Mouse (Mus musculus) erythroblast, embryonic 14.5 days (primary cell): ENCODE data around the gene Chrdl1. TPM values are rescaled to one million over a fixed set of nuclear protein-coding genes. Genes with fewer than 3 reads are reported as not detected.

ENCODE experiments used
- H3K27me3 ChIP-seq: 2 replicates; pipeline ENCODE4 v1.6.1; 2012; ENCODE audit warnings: inconsistent platforms; ENCODE audit not compliant: control insufficient read depth
- H3K36me3 ChIP-seq: 2 replicates; pipeline ENCODE4 v1.6.1; 2012; ENCODE audit warnings: mild to moderate bottlenecking, inconsistent platforms; ENCODE audit not compliant: control insufficient read depth
- H3K4me1 ChIP-seq: 2 replicates; pipeline ENCODE4 v1.6.1; 2012; ENCODE audit warnings: inconsistent platforms; ENCODE audit not compliant: control insufficient read depth
- H3K4me3 ChIP-seq: replicated peaks from 2 replicates; pipeline ENCODE3; 2012; ENCODE audit warnings: moderate library complexity, mild to moderate bottlenecking, inconsistent platforms
- H3K9me3 ChIP-seq: 2 replicates; pipeline ENCODE4 v1.6.1; 2012; ENCODE audit warnings: low read length, inconsistent platforms, mixed read lengths; ENCODE audit not compliant: control insufficient read depth
- GATA1 ChIP-seq: IDR thresholded peaks from 2 replicates; pipeline ENCODE4 v1.6.1; 2012; ENCODE audit warnings: low read length, inconsistent platforms, mixed read lengths
- TAL1 ChIP-seq: IDR thresholded peaks from 3 replicates; pipeline ENCODE4 v1.6.1; 2012; ENCODE audit warnings: low read length, inconsistent platforms, mixed read lengths
- polyA plus RNA-seq: library from polyadenylated mRNA; stranded (reverse); fragments of >175 nt; gene quantifications from 2 replicates; pipeline ENCODE4 v1.2.3, GENCODE M21; 2012

Gene Chrdl1
- polyA plus RNA-seq, 1 experiment, result not detected

GRCm38 (mm10) chrX:143337561-143337960 is 56.5 kb downstream of the Chrdl1 start:
- Histone ChIP-seq H3K36me3 (no peaks in the 10 kb centered on the region), H3K9me3 (no peaks in the 10 kb centered on the region), H3K4me1 (no peaks in the 10 kb centered on the region), H3K4me3 (no peak overlapping the region), H3K27me3 (no peaks in the 10 kb centered on the region)
- TF ChIP-seq GATA1, result no peak
- no peak for TF ChIP-seq TAL1

DNA sequence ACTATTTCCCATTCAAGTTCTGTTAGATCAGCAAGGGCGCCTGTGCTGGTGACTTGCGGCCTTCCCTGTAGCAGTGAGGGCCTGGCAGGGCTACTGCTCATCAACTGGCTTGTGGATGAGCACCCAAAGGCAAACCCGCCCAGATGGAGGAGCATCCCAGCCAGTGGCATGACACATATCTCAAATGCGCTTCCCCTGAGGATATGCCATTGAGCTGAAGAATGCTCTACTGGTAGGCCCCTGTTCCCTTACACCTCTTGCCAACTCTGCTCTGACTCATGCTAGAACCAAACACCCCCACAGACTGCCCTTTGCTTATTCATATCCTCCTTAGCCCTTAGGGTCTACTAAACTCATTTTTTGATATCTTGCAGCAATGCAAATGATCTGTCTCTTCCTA is 57.4 kb downstream of the Chrdl1 start:
- Histone ChIP-seq H3K4me3 (no peak overlapping the region), H3K27me3 (no peaks in the 10 kb centered on the region), H3K36me3 (no peaks in the 10 kb centered on the region), H3K9me3 (no peaks in the 10 kb centered on the region), H3K4me1 (no peaks in the 10 kb centered on the region)
- TF ChIP-seq TAL1 (no peak), GATA1 (no peak)

DNA sequence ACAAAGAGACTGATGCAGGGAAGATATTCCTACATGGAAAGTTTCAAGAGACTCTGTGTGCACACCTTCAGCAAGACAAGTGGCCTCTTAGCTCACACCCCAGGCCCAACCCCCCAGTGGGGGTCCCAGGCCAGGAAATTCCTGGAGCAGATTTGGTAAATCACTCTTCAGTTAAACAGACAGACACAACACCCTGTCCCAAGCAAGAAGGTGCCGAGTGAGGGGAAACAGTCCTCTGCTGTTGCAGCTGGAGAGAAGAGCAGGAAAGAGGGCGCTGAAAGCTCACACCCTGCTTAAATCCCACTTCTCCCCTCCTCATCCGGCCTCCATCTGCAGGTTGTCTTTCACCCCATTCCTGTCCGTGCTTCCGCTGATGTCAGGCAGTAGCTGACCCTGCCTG is 58.2 kb downstream of the Chrdl1 start:
- TF ChIP-seq TAL1 (no peak), GATA1 (no peak)
- Histone ChIP-seq H3K27me3 (no peaks in the 10 kb centered on the region), H3K9me3 (no peaks in the 10 kb centered on the region)

GRCm38 (mm10) chrX:143313166-143313565 is 80.9 kb downstream of the Chrdl1 start:
- Histone ChIP-seq H3K9me3 (no peaks in the 10 kb centered on the region), H3K4me3 (no peak overlapping the region), H3K36me3 (no peaks in the 10 kb centered on the region), H3K27me3 (no peaks in the 10 kb centered on the region), H3K4me1 (no peaks in the 10 kb centered on the region)
- no peak for TF ChIP-seq TAL1
- TF ChIP-seq GATA1, result no peak

More for the DNA sequence above, 58.2 kb downstream of the Chrdl1 start:
- Histone ChIP-seq H3K4me3 (no peak overlapping the region), H3K36me3 (no peaks in the 10 kb centered on the region), H3K4me1 (no peaks in the 10 kb centered on the region)

DNA sequence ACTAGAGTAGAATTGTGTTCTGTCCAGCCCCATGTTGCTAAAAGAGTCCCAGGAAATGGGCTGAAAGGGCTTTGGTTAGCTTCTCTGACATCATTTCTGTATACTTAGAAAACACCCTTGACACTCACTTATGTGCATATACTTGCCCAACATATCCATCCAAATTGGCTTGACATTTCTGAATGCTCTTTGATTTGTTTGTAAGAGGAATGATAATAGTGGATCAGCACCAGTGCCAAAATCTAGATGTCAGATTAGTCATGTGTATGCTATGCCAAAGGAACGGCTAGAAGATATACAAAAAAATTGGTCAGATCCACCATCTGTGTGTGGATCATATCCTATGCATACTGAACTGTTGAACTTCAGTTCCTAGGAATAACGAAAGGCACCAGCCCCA is 99.3 kb downstream of the Chrdl1 start:
- Histone ChIP-seq H3K36me3 (no peaks in the 10 kb centered on the region), H3K9me3 (no peaks in the 10 kb centered on the region), H3K4me3 (no peak overlapping the region), H3K27me3 (no peaks in the 10 kb centered on the region), H3K4me1 (no peaks in the 10 kb centered on the region)
- no peak for TF ChIP-seq GATA1
- no peak for TF ChIP-seq TAL1

DNA sequence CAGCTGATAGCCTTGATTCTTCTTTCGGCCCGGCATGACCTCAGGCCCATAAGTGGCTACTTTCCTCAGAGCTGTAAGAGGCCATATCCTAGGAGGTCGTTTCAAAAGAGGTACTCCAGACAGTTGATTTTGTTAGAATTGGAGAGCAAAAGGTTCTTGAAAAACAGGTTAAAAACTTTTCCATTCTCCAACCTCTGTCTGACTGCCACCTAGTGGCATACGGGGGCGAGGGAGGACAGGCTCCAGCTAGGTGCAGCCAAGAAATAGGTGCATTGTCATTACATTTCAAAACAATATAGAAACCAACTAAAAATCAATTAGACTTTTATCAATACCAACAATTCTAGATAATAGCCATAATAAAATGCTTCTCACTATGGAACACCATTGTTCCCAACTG is 118.9 kb downstream of the Chrdl1 start:
- TF ChIP-seq TAL1 (no peak), GATA1 (no peak)
- Histone ChIP-seq H3K4me3 (no peak overlapping the region), H3K4me1 (no peaks in the 10 kb centered on the region), H3K27me3 (no peaks in the 10 kb centered on the region), H3K9me3 (no peaks in the 10 kb centered on the region), H3K36me3 (no peaks in the 10 kb centered on the region)

GRCm38 (mm10) chrX:143250709-143251108 is 143.4 kb downstream of the Chrdl1 start:
- Histone ChIP-seq H3K9me3 (no peaks in the 10 kb centered on the region), H3K4me3 (no peak overlapping the region), H3K27me3 (no peaks in the 10 kb centered on the region), H3K36me3 (no peaks in the 10 kb centered on the region), H3K4me1 (no peaks in the 10 kb centered on the region)
- TF ChIP-seq TAL1, result no peak
- no peak for TF ChIP-seq GATA1

Other genes with a start within 250 kb of the Chrdl1 start
- gene Pak3, start 124.3 kb upstream of the Chrdl1 start, polyA plus RNA-seq, result not detected in 2 replicates